Mouse (Mus musculus) stomach, embryonic 16.5 days (tissue): ENCODE measurements at regions not wholly inside any gene's neighbourhood (a gene's known extent, or its start where the extent isn't known, plus 50 kb on each side); places are given as distances from the start of the nearest gene placed in this dataset. TPM values are rescaled to one million over a fixed set of nuclear protein-coding genes. Genes with fewer than 3 reads are reported as not detected.

Experiments used
- ATAC-seq: fragments of 200-750 bp; cut with Nextera tagmentation; 2 replicates; pipeline ENCODE4 v1.8.0; 2017; ENCODE audit warnings: moderate number of reproducible peaks, moderate TSS enrichment; ENCODE audit not compliant: insufficient read depth, low FRiP score
- H3K27ac ChIP-seq: fragments of 300-500 bp; sonication (generic); 2 replicates; pipeline ENCODE4 v1.5.1; 2014; ENCODE audit warnings: low read length
- H3K27me3 ChIP-seq: fragments of 300-500 bp; sonication (generic); 2 replicates; pipeline ENCODE4 v1.6.1; 2014; ENCODE audit warnings: low read length, control low read depth, mixed read lengths; ENCODE audit not compliant: control insufficient read depth, insufficient read depth
- H3K36me3 ChIP-seq: fragments of 300-500 bp; sonication (generic); 2 replicates; pipeline ENCODE4 v1.6.1; 2014; ENCODE audit warnings: low read length; ENCODE audit not compliant: control insufficient read depth, insufficient read depth
- H3K4me1 ChIP-seq: fragments of 300-500 bp; sonication (generic); 2 replicates; pipeline ENCODE4 v1.6.1; 2014; ENCODE audit warnings: low read length, control low read depth, mixed read lengths; ENCODE audit not compliant: control insufficient read depth, insufficient read depth
- H3K4me2 ChIP-seq: fragments of 300-500 bp; sonication (generic); 2 replicates; pipeline ENCODE4 v1.6.1; 2014; ENCODE audit warnings: low read depth, low read length, mixed read lengths
- H3K4me3 ChIP-seq: fragments of 300-500 bp; sonication (generic); replicated peaks from 2 replicates; pipeline ENCODE4 v1.5.1; 2014; ENCODE audit warnings: mild to moderate bottlenecking, low read length
- H3K9ac ChIP-seq: fragments of 300-500 bp; sonication (generic); 2 replicates; pipeline ENCODE4 v1.6.1; 2014; ENCODE audit warnings: low read length
- H3K9me3 ChIP-seq: fragments of 300-500 bp; sonication (generic); replicated peaks from 2 replicates; pipeline ENCODE4 v1.6.1; 2016; ENCODE audit warnings: low read length, control low read depth; ENCODE audit not compliant: control insufficient read depth
- WGBS: fragments of 180-500 bp; shearing (Covaris S2); extraction: QIAGEN DNeasy Blood & Tissue Kit; methylation state at CpG from one replicate; pipeline ENCODE4 v1.1.7; 2014; 5-methylcytosine and 5-hydroxymethylcytosine counted together
- microRNA-seq: library from miRNA; unstranded; fragments of <30 nt; microRNA quantifications from one replicate; pipeline ENCODE4, GENCODE M21; 2016

DNA sequence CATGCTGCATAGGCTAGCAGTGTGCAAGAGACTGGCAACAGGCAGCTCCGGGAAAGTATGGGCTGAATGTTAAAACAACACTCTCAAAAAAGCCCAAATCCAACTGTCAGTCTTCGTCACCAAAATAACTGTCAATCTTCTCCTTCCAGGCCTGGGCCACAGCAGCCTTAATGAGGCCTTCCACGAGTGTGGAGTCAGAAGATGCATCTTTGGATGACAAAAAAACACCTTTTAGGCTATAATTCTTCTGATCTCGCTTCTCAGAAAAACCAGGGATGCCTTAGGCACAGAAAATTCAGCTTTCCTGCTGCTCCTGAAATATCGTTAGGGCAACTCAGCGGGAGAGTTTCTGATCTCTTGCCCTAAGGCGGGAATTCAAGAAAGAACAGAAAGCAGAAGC is 82.2 kb upstream of the Zpld1 start:
- WGBS: 82% methylated on average over 7 of the region's 7 CpGs
- ATAC-seq: no peak
- Histone ChIP-seq H3K9ac (no peak overlapping the region), H3K36me3 (no peaks in the 10 kb centered on the region), H3K9me3 (no peaks in the 10 kb centered on the region), H3K4me2 (no peak overlapping the region), H3K4me3 (no peak overlapping the region), H3K27ac (no peak overlapping the region), H3K4me1 (no peaks in the 10 kb centered on the region), H3K27me3 (no peaks in the 10 kb centered on the region)

GRCm38 (mm10) chr16:55379189-55379588 is 81.4 kb upstream of the Zpld1 start:
- Histone ChIP-seq H3K9ac (no peak overlapping the region), H3K9me3 (no peaks in the 10 kb centered on the region), H3K36me3 (no peaks in the 10 kb centered on the region), H3K4me3 (no peak overlapping the region), H3K27ac (no peak overlapping the region), H3K4me1 (no peaks in the 10 kb centered on the region), H3K27me3 (no peaks in the 10 kb centered on the region), H3K4me2 (no peak overlapping the region)
- ATAC-seq: no peak

DNA sequence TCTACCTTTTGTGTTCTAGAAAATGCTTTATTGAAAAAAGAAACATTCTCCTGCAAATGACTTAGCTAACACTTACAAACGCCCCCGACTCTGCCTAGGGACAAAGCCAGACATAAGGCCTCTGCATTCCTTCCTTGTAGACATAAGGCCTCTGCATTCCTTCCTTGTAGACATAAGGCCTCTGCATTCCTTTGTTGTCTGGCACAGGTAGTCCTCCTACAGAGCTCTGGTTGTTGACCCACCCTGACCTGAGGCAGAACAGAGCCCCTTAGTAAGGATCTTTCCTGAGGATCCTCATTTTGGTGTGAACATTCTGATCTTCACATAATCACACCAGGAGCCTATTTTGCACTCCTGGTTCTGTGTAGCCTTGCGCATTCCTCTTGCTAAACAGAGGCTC is 80.9 kb upstream of the Zpld1 start:
- Histone ChIP-seq H3K4me1 (no peaks in the 10 kb centered on the region), H3K27ac (no peak overlapping the region), H3K36me3 (no peaks in the 10 kb centered on the region), H3K27me3 (no peaks in the 10 kb centered on the region), H3K4me2 (no peak overlapping the region), H3K9me3 (no peaks in the 10 kb centered on the region), H3K9ac (no peak overlapping the region), H3K4me3 (no peak overlapping the region)
- 58% methylated on average over 3 of the region's 3 CpGs for WGBS
- ATAC-seq: no peak

DNA sequence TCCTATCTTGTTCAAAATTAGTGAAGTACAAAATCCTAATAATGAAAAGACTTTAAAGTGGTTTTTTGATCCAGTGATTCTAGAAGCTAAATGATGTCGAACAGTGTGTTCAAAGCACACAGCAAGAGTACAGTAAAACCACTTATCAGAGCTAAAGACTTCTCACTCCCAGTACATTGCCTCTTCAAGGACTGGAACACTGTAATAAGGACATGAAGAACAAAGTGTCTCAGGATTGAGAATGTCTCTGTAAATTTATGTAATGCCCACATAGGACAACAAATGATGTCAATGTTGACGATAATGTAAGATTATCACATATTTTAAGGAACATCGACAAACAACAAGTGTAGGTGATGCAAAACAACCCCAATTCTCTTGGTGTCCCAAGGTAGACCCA is 78.1 kb upstream of the Zpld1 start:
- H3K4me2 ChIP-seq: no peak overlapping the region
- WGBS: 91% methylated on average over 3 of the region's 3 CpGs
- H3K27me3 ChIP-seq: no peaks in the 10 kb centered on the region
- no peaks in the 10 kb centered on the region for H3K4me1 ChIP-seq
- H3K27ac ChIP-seq: no peak overlapping the region
- H3K9ac ChIP-seq: no peak overlapping the region
- no peaks in the 10 kb centered on the region for H3K36me3 ChIP-seq
- no peak overlapping the region for H3K4me3 ChIP-seq
- no peaks in the 10 kb centered on the region for H3K9me3 ChIP-seq
- no peak for ATAC-seq

DNA sequence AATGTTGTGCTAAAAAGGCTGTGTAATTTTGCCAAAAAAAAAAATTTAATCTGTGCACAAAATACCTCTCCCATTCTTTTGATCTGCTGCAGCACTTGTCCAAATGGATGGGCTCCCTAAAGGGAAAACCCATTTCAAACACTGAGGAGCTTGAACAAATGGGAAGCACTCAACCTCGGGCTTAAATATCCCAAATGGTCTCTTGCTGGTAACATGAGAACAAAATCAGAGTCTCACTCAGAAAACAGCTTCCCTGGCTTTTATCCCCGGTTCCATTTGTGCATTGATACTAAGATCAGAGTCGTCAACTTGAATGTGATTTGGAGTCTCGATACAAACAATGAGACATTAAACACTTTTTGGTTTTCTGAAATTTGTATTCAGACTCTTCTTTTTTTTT is 59.9 kb upstream of the Zpld1 start:
- no peak overlapping the region for H3K4me3 ChIP-seq
- H3K27ac ChIP-seq: no peak overlapping the region
- H3K4me1 ChIP-seq: no peaks in the 10 kb centered on the region
- no peaks in the 10 kb centered on the region for H3K27me3 ChIP-seq
- H3K9ac ChIP-seq: no peak overlapping the region
- ATAC-seq: no peak
- 40% methylated on average over 4 of the region's 4 CpGs for WGBS
- H3K36me3 ChIP-seq: no peaks in the 10 kb centered on the region
- no peak overlapping the region for H3K4me2 ChIP-seq
- H3K9me3 ChIP-seq: no peaks in the 10 kb centered on the region

- no peak overlapping the region for H3K27ac ChIP-seq
- H3K4me1 ChIP-seq: no peaks in the 10 kb centered on the region
- H3K4me2 ChIP-seq: no peak overlapping the region
- ATAC-seq: no peak
- no peaks in the 10 kb centered on the region for H3K9me3 ChIP-seq
- H3K4me3 ChIP-seq: no peak overlapping the region
- 76% methylated on average over 3 of the region's 3 CpGs for WGBS
- H3K9ac ChIP-seq: no peak overlapping the region
- H3K36me3 ChIP-seq: no peaks in the 10 kb centered on the region
- H3K27me3 ChIP-seq: no peaks in the 10 kb centered on the region
Observed at GRCm38 (mm10) chr16:55356097-55356496, 58.3 kb upstream of the Zpld1 start.

Small RNAs in the stretch of these regions (microRNA-seq; reads per million reads assigned to microRNA genes)
- gene Mir5118: not detected
